Mouse (Mus musculus) neutrophil, adult 5-6 weeks (primary cell): Measurements from ENCODE around the gene Hoxa3. TPM values are rescaled to one million over a fixed set of nuclear protein-coding genes. Genes with fewer than 3 reads are reported as not detected.

Source experiments
- ATAC-seq: fragments of 151-379, 151-347 bp; 2 replicates; pipeline ENCODE4 v1.8.0; 2017; ENCODE audit warnings: mild to moderate bottlenecking, moderate TSS enrichment; ENCODE audit not compliant: insufficient number of reproducible peaks, poor library complexity, low FRiP score, severe bottlenecking; ENCODE audit errors: extremely low read depth
- total RNA-seq: library from RNA; stranded (forward); fragments of 200-1000 nt; gene quantifications from 2 replicates; pipeline ENCODE4 v1.2.3, GENCODE M21; 2017

The Hoxa3 gene
- total RNA-seq, 1 experiment from 2014 or later: not detected

- no peak for ATAC-seq
These were observed 21.4 kb upstream of the Hoxa3 start for GRCm38 (mm10) chr6:52234428-52235140.

GRCm38 (mm10) chr6:52233546-52234427 lies 20.7 kb upstream of the Hoxa3 start:
- no peak for ATAC-seq

GRCm38 (mm10) chr6:52232984-52233545 lies 19.9 kb upstream of the Hoxa3 start:
- no peak for ATAC-seq

- no peak for ATAC-seq
These were observed 19.4 kb upstream of the Hoxa3 start for GRCm38 (mm10) chr6:52232568-52232965.

GRCm38 (mm10) chr6:52231885-52232567 lies 18.9 kb upstream of the Hoxa3 start:
- no peak for ATAC-seq

GRCm38 (mm10) chr6:52230516-52231165 lies 17.5 kb upstream of the Hoxa3 start, which contains the start of gene Hoxa9:
Hoxa9 (minus strand) TSS chr6:52231089.
- ATAC-seq: no peak

GRCm38 (mm10) chr6:52229558-52230416 lies 16.7 kb upstream of the Hoxa3 start:
- ATAC-seq: no peak

GRCm38 (mm10) chr6:52228475-52229465 lies 15.6 kb upstream of the Hoxa3 start:
- no peak for ATAC-seq

- ATAC-seq: no peak
These were observed 14.5 kb upstream of the Hoxa3 start for GRCm38 (mm10) chr6:52227470-52228222.

- ATAC-seq: no peak
These were observed 13.6 kb upstream of the Hoxa3 start for GRCm38 (mm10) chr6:52226569-52227257.

- no peak for ATAC-seq
These were observed 12.8 kb upstream of the Hoxa3 start for GRCm38 (mm10) chr6:52225612-52226568.

GRCm38 (mm10) chr6:52224895-52225611 lies 11.9 kb upstream of the Hoxa3 start:
- no peak for ATAC-seq

GRCm38 (mm10) chr6:52223939-52224760 lies 11.0 kb upstream of the Hoxa3 start:
- no peak for ATAC-seq
